Mouse (Mus musculus): ENCODE results near the gene Zfp750.

GRCm38 (mm10) chr11:121519703-121520102 lies 570 bp upstream of the Zfp750 start:
- TF ChIP-seq CTCF (IDR thresholded peaks at IDR 0.05; ENCODE audit: low read depth) = no peak
- TF ChIP-seq EP300 (IDR thresholded peaks at IDR 0.05; ENCODE audit: low read depth) = no peak
